Mouse (Mus musculus) adrenal gland, postnatal 25 days (tissue): ENCODE data around the gene Bora. TPM values are rescaled to one million over a fixed set of nuclear protein-coding genes. Genes with fewer than 3 reads are reported as not detected.
"Not testable (repeated sequence)": the region's sequence is repeated elsewhere in the genome, so short reads cannot be mapped to it uniquely, and the experiment has no call there.

Experiments used
- DNase-seq: peaks from one replicate; pipeline ENCODE4 v3.0.0; 2021; ENCODE audit warnings: mixed read lengths
- long read RNA-seq: library from polyadenylated mRNA; stranded (forward); transcript quantifications from one replicate; pipeline ENCODE4 v2.0.0, GENCODE M21; 2021
- total RNA-seq: library from RNA; stranded (reverse); gene quantifications from 2 replicates; pipeline ENCODE4 v1.2.3, GENCODE M21; 2021

Gene Bora
- total RNA-seq, result 4.5 and 6.6 TPM in 2 replicates
- long read RNA-seq, partial matches to known transcripts, result 2 of 3 reads
- long read RNA-seq, other reads (novel, unspliced or antisense), result 1 of 3 reads

GRCm38 (mm10) chr14:99046031-99046781, at the start of gene Bora, which contains the start of gene Mzt1:
Bora (plus strand) TSS chr14:99046222.
Mzt1 (minus strand) TSS chr14:99046134.
- peak; percentile 94 for DNase-seq

DNA sequence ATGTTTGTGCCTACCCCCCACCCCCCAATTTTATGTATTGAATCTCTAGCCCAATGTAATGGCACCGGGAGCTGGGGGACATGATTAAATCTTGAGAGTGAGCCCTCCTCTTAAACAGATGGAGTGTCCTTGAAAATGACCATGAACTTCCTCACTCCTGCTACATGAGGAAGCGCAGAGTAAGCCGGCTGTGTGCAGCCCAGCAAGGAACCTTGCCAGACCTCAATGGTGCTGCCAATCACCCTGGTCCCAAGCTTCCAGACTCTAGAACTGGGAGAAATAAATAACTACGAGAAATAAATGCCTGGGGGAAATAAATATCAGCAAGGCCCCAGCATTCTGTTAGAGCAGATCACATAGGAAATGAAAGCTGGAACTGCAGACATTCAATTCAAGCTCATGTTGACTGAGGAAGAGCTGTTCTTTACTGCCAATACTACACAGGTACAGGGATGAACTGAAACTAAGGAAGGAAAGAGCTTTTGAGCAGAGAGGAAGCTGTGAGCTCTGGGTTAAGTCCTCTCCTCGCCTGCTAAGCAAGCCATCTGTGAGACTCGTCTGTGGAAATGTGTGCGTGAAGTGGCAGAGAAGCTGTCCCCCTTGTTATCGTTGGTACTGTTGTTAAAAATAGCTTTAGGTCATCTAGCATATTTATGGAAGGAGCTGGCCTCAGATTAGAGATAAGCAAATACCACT, 35.6 kb upstream of the Bora start:
- no peak for DNase-seq

DNA sequence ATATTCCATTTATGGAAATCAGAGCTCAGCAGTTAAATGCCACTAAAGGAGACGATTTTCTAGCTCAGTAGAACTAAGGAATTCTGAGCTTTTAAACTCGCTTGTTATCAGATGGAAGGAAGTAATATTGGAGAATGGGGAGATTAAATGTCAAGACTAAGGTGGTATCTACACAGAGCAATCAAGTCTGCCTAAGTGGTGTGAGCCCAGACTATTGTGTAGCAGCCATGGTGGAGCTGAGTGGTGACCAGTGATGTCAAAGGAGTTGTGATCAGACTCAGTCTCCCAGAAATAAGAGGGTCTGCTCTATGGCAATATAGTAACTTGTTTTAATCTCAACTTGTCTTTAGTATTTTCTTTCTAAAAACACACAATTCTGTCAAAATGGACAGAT, 35.1 kb upstream of the Bora start:
- DNase-seq, result no peak

DNA sequence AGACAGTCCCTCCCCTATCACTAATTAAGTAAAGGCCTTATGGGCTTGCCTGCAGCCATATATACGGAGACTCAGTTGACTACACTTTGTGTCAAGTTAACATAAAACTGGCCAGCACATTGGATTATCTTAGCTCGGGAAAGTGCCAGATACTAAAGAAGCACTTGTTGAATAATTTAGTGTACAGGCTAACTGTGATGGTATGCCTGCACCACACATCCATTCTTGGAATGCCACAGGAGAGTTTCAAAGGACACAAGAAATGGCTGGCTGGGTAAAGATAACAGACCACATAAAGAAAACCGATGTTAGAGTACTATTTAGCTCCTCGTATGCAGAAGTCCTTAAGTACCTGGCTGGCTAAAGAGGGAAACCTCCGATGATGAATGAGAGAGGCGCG, 27.3 kb upstream of the Bora start:
- no peak for DNase-seq

DNA sequence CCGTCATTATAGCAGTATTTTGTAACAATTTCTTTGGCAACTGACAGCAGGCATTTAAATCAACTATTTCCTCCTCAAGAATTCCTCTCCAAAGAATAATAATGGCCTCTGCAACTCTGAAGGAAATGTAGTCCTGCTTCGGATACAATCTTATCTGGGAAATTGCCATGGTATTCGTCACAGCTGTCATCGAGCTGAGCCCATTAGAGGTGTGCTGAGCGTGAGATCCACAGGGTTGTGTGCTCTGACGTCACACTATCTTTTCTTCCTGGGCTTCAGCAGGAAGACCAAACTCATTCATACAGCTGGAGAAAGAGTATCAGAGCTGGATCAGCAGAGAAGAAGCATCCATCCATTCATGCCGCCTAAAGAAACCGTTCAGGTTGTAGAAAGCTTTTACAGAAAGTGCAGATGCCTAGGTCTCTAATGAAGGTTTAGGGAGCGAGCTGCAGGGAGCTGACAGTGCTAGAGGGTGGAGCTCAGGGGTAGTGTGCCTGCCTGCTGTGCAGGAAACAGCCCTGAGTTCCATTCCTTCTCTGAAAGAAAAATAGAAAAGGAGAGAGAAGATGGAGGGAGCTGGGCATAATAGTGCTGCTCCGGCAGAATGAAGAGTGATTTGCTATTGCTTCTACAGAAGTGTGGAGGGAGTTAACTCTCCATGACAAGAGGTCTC, 26.8 kb upstream of the Bora start:
- DNase-seq, result no peak

GRCm38 (mm10) chr14:99022346-99023086, 23.5 kb upstream of the Bora start:
- DNase-seq, result no peak

DNA sequence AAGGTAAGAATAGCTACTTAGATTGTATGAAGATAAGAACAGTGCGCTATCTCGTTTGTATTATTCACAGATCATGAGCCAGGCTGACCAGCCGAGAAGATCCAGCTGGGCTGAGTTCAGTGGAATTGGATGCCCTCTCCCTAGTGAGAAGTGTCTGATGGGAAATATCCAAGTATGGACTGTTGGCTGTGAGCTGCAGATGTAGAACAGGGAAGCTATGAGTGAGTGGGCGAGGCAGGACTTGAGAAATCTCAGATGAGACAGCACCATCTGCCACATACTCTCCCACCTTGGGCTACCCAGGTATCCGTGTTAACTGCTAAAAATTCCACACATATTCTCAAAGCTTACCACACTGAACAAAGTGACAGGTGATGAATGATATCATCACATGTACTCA, 16.0 kb upstream of the Bora start:
- DNase-seq, result no peak

DNA sequence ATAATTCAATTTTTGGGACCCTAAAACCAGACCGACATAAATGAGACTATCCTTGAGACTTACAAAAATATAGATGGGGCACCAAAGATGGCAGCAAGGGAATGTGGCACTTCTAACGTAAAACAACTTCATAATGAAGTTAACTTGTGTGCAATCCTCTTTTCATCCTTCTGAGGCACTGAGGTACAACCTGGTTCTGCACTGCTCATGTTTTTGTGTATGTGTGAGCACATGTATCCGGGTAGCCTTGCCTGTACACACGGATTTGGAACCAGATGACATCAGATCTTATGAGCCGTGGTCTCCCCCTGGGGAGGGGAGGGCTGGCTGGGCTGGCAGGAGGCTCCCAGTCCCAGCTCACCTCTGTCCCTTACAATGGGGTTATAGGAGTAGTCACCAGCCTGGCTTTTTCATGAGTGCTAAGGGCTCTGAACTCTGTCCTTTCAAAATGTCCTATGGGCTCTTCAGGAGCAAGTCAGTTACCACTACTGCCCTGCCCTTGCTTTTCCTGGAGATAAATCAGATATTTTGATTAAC, 14.6 kb upstream of the Bora start:
- DNase-seq, result no peak

DNA sequence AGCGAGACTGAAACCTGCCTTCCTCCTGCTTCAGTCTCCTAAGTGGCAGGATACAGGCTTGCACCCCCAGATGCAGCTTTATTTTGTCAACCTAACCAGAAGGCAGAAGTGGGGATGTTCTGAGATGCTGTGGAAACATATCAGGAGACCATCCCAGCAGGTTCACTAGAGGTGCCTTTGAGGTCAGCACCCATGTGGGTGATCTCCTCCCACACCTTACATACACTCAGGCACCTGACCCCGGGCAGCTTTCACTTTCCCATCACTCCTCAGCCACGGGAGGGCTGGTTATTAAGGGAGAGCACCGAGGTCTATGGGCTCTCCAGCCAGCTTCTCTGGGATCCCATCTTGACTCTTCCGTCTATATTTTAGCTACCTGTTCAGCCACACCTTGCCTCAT, 13.4 kb upstream of the Bora start:
- no peak for DNase-seq

DNA sequence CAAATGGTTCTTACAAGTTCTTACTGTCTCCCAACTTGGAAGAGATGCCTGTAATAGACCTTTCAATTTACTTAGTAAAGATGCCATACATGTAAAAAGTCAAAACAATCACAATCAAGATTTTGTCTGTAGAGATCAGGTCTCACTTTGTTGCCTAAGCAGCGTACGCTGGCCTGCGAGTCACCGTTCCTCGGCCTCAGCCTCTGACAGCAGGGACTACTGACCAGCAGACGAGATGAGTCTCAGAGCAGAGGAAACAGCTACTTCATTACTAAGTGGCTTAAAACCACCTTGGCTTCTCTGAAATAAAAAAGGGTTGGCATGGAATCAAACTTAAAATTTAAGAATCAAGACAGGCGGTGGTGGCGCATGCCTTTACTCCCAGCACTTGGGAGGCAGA, 11.2 kb upstream of the Bora start:
- DNase-seq, result not testable (repeated sequence)

- no peak for DNase-seq
Measured at GRCm38 (mm10) chr14:99036039-99036438, 10.0 kb upstream of the Bora start.

DNA sequence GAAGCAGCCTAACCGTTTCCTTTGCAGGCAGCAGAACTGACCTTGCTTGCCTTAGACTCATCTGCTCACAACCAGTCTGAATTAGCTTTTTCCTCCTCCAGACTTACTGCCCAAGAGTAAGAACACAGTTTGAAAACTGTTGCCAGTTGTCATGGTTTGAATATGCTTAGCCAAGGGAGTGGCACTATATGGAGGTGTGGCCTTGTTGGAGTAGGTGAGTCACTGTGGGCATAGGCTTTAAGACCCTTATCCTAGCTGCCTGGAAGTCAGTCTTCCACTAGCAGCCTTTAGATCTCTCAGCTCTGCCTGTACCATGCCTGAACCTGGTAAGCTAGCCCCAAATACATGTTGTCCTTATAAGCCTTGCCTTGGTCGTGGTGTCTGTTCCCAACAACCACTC, 8.3 kb upstream of the Bora start:
- no peak for DNase-seq

GRCm38 (mm10) chr14:99039308-99039707, 6.7 kb upstream of the Bora start:
- not testable (repeated sequence) for DNase-seq

DNA sequence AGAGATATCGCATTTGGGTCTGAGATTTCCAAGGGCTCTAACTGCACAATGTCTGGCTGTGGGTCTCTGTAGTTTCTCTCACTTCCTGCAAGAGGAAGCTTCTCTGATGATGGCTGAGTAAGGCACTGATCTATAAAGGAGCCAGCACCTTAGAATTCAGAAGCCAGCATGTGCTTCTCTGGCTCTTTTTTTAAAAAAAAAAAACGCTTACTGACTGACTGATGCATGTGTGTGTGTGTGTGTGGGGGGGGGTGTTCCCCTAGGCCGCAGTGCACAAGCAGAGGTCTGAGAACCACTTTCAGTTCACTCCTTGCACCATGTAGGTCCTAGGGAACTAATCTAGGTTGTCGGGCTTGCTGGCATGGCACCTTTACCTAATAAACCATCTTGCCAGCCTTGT, 4.6 kb upstream of the Bora start:
- DNase-seq, result no peak

DNA sequence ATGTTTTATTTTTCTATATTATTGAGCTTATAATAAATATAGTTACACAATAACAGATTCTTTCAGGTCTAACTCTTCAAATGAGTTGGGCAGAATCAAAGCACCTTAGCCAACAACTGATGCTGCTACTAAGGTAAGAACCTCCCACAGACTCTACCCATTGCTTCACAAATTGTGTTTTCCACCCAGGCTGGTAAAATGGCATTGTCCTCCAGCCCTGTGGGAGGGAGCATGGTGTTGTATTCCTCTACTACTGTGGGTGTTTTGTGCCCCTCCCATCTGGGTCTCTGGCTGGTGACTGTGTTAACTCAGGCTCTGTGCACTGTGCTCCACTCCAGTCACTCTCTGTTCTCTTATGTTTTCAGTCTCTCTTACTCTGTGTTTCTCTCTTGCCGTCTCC, 2.5 kb upstream of the Bora start:
- no peak for DNase-seq

- DNase-seq, result no peak
Measured at GRCm38 (mm10) chr14:99044096-99044495, 1.9 kb upstream of the Bora start.

- DNase-seq, result no peak
Measured at GRCm38 (mm10) chr14:99044718-99045117, 1.3 kb upstream of the Bora start.

DNA sequence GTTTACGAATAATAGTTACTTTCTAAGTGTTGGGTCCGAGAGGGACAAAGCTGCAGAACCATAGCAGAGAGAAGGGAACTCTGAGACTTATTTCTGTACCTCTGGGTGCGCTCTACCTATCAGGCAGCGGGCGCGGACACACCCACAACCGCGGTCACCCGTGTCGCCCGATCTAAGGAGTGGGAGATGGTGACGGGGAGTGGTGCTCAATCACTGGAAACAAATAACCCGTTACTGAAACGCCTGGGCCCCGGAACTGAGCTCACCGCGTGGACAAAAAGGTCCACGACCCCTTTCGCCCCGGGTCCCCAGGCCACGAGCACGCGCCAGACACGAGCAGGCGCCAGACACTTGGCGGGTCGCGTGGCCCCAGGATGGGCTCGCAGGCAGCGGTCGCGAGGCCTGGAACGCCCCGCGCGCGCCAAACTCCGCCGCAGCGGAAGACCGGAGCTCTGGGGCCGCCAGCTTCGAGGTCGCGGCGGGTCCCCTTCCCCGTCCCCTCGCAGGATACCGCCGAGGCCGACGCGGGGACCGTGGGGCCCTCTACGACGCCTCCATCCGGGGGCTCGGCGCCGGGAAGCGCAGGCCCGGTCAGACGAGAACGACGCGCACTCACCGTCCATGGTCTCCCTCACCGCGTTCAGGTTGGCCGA, 518 bp upstream of the Bora start:
- DNase-seq, result peak; percentile 9

- DNase-seq, result no peak
Measured at GRCm38 (mm10) chr14:99046782-99047181, 760 bp downstream of the Bora start.

GRCm38 (mm10) chr14:99058959-99059586, 13.1 kb downstream of the Bora start:
- DNase-seq, result no peak

GRCm38 (mm10) chr14:99060616-99061015, 14.6 kb downstream of the Bora start:
- no peak for DNase-seq
